Mouse (Mus musculus): ENCODE data around the gene Abcc2.

DNA sequence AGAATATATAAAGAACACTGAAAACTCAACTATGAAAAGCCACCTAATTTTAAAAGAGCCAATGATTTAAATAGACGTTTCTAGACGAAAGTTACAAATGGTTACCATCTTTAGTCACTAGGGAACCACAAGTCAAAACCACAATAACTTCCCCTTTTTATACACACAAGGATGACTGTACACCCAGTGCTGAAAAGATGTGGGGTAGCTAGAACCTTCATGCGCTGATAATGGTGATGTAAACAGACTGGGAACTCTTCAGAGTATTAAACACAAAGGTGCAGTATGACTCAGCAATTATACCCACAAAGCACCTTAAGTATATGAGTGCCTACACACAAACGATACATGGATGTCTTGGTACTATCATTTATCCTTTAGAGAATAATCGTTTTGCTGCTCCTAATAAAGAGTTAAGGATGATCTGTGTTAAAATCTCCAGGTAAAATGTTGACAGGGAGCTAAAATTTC is 10.5 kb upstream of the Abcc2 start:
- no peak for TF ChIP-seq EP300 (IDR thresholded peaks at IDR 0.05; ENCODE audit: insufficient read depth, low read depth, low read length)
- TF ChIP-seq CTCF (IDR thresholded peaks at IDR 0.05; ENCODE audit: low read depth, low read length), result no peak
- TF ChIP-seq POLR2A (IDR thresholded peaks at IDR 0.05; ENCODE audit: insufficient read depth, low read length), result no peak
